Mouse (Mus musculus): ENCODE results near the gene Dffb. TPM values are rescaled to one million over a fixed set of nuclear protein-coding genes. Genes with fewer than 3 reads are reported as not detected.

The Dffb gene
- 4.7 TPM for polyA plus RNA-seq (2014; fragmentation: Illumina TruSeq; extraction: RNeasy Lipid Tissue Mini Kit (QIAGEN cat#74804); ENCODE audit: insufficient read depth, low read depth, low replicate concordance)

GRCm38 (mm10) chr4:153974431-153975291 lies at the start of gene Dffb, which contains the start of gene Cep104:
Gene Dffb, minus strand, starts transcription at chr4:153975126.
Gene Cep104, plus strand, starts transcription at chr4:153975194.

GRCm38 (mm10) chr4:154011646-154012089 lies 36.7 kb upstream of the Dffb start, which contains the start of gene Lrrc47:
Gene Lrrc47, plus strand, starts transcription at chr4:154011731.

GRCm38 (mm10) chr4:153956569-153957405 lies 18.1 kb downstream of the Dffb start, which contains the start of gene A430005L14Rik:
Gene A430005L14Rik, plus strand, starts transcription at chr4:153957237.

Other genes starting within 250 kb of the Dffb start
- 37.7 TPM for gene A430005L14Rik, start 17.9 kb downstream of the Dffb start, polyA plus RNA-seq (2014; fragmentation: Illumina TruSeq; extraction: RNeasy Lipid Tissue Mini Kit (QIAGEN cat#74804); ENCODE audit: insufficient read depth, low read depth, low replicate concordance)
- 8.4 TPM for gene Cep104, start 68 bp upstream of the Dffb start, polyA plus RNA-seq (2014; fragmentation: Illumina TruSeq; extraction: RNeasy Lipid Tissue Mini Kit (QIAGEN cat#74804); ENCODE audit: insufficient read depth, low read depth, low replicate concordance)
- gene Lrrc47, start 36.6 kb upstream of the Dffb start, polyA plus RNA-seq (2014; fragmentation: Illumina TruSeq; extraction: RNeasy Lipid Tissue Mini Kit (QIAGEN cat#74804); ENCODE audit: insufficient read depth, low read depth, low replicate concordance) = 18.3 TPM
- gene Smim1, start 51.1 kb upstream of the Dffb start, polyA plus RNA-seq (2014; fragmentation: Illumina TruSeq; extraction: RNeasy Lipid Tissue Mini Kit (QIAGEN cat#74804); ENCODE audit: insufficient read depth, low read depth, low replicate concordance) = 64.4 TPM
- not detected for gene Ccdc27, start 67.6 kb upstream of the Dffb start, polyA plus RNA-seq (2014; fragmentation: Illumina TruSeq; extraction: RNeasy Lipid Tissue Mini Kit (QIAGEN cat#74804); ENCODE audit: insufficient read depth, low read depth, low replicate concordance)
- gene Trp73, start 165.1 kb upstream of the Dffb start, polyA plus RNA-seq (2014; fragmentation: Illumina TruSeq; extraction: RNeasy Lipid Tissue Mini Kit (QIAGEN cat#74804); ENCODE audit: insufficient read depth, low read depth, low replicate concordance) = 2.7 TPM
- gene Wrap73, start 167.2 kb upstream of the Dffb start, polyA plus RNA-seq (2014; fragmentation: Illumina TruSeq; extraction: RNeasy Lipid Tissue Mini Kit (QIAGEN cat#74804); ENCODE audit: insufficient read depth, low read depth, low replicate concordance) = 11.6 TPM
- 190 TPM for gene Tprgl, start 185.5 kb upstream of the Dffb start, polyA plus RNA-seq (2014; fragmentation: Illumina TruSeq; extraction: RNeasy Lipid Tissue Mini Kit (QIAGEN cat#74804); ENCODE audit: insufficient read depth, low read depth, low replicate concordance)
- gene Megf6, start 195.6 kb upstream of the Dffb start, polyA plus RNA-seq (2014; fragmentation: Illumina TruSeq; extraction: RNeasy Lipid Tissue Mini Kit (QIAGEN cat#74804); ENCODE audit: insufficient read depth, low read depth, low replicate concordance) = 26.4 TPM

Data from lung, adult 10 weeks (tissue).